Mouse (Mus musculus): ENCODE results near the gene Pacrg. TPM values are rescaled to one million over a fixed set of nuclear protein-coding genes. Genes with fewer than 3 reads are reported as not detected.

Pacrg gene
- polyA plus RNA-seq, 1 experiment from 2014 or later, result 3.7 TPM

- Histone ChIP-seq H3K27me3 (ENCODE audit: control insufficient read depth, insufficient read depth, low read length) (no peaks in the 10 kb centered on the region), H3K4me1 (ENCODE audit: control insufficient read depth, insufficient read depth, low read length) (peaks cover 19% of the 10 kb centered on the region), H3K9me3 (ENCODE audit: control insufficient read depth, low read length) (no peaks in the 10 kb centered on the region), H3K4me2 (no peak overlapping the region), H3K36me3 (ENCODE audit: control insufficient read depth, insufficient read depth, low read length) (no peaks in the 10 kb centered on the region), H3K27ac (ENCODE audit: low read depth, low read length) (no peak overlapping the region), H3K4me3 (ENCODE audit: low read depth, low read length) (no peak overlapping the region), H3K9ac (ENCODE audit: low read length) (no peak overlapping the region)
- ATAC-seq (ENCODE audit: low FRiP score), result no peak
- WGBS, result 77% methylated on average over 8 of the region's 8 CpGs
- DNase-seq (ENCODE audit: low spot score, missing footprints), result no peak
Measured at GRCm38 (mm10) chr17:10410597-10411476, 429.3 kb downstream of the Pacrg start.

GRCm38 (mm10) chr17:10408681-10409081 is 431.4 kb downstream of the Pacrg start:
- DNase-seq (ENCODE audit: low spot score, missing footprints), result peak; percentile 35
- no peaks in the 10 kb centered on the region for H3K27me3 ChIP-seq (ENCODE audit: control insufficient read depth, insufficient read depth, low read length)
- no peak for ATAC-seq (ENCODE audit: low FRiP score)
- WGBS, result 51% methylated on average over 4 of the region's 4 CpGs
- peaks cover 23% of the 10 kb centered on the region for H3K4me1 ChIP-seq (ENCODE audit: control insufficient read depth, insufficient read depth, low read length)
- H3K9ac ChIP-seq (ENCODE audit: low read length), result no peak overlapping the region
- no peak overlapping the region for H3K27ac ChIP-seq (ENCODE audit: low read depth, low read length)
- H3K4me3 ChIP-seq (ENCODE audit: low read depth, low read length), result no peak overlapping the region
- no peak overlapping the region for H3K4me2 ChIP-seq
- H3K36me3 ChIP-seq (ENCODE audit: control insufficient read depth, insufficient read depth, low read length), result no peaks in the 10 kb centered on the region
- H3K9me3 ChIP-seq (ENCODE audit: control insufficient read depth, low read length), result no peaks in the 10 kb centered on the region

GRCm38 (mm10) chr17:10407031-10407722 is 432.9 kb downstream of the Pacrg start:
- 54% methylated on average over 7 of the region's 7 CpGs for WGBS
- H3K9ac ChIP-seq (ENCODE audit: low read length), result no peak overlapping the region
- ATAC-seq (ENCODE audit: low FRiP score) (no peak), DNase-seq (ENCODE audit: low spot score, missing footprints) (peak; percentile 87)
- no peak overlapping the region for H3K4me3 ChIP-seq (ENCODE audit: low read depth, low read length)
- H3K4me1 ChIP-seq (ENCODE audit: control insufficient read depth, insufficient read depth, low read length), result peaks cover 23% of the 10 kb centered on the region
- no peaks in the 10 kb centered on the region for H3K36me3 ChIP-seq (ENCODE audit: control insufficient read depth, insufficient read depth, low read length)
- no peak overlapping the region for H3K4me2 ChIP-seq
- H3K27me3 ChIP-seq (ENCODE audit: control insufficient read depth, insufficient read depth, low read length), result no peaks in the 10 kb centered on the region
- no peaks in the 10 kb centered on the region for H3K9me3 ChIP-seq (ENCODE audit: control insufficient read depth, low read length)
- H3K27ac ChIP-seq (ENCODE audit: low read depth, low read length), result no peak overlapping the region

DNA sequence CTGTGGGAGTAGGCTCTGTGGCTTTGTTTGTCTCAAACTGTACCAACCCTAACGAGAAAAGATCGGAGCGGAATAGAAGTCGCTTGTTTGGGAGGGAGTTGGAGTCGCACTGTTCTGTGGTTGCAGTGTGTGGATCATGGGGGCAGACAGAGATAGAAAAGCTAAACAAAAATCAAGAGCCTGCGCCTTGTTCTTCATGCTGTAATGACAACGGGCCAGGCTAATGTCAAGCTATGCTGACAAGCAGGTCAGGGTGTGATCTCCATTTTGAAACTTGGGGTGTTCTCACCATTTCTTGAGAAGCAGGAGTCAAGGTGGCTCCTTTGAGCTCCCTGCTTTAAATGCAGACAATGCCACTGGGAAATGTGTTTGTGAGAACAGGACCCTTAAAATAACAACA is 433.8 kb downstream of the Pacrg start:
- peak overlapping the region; percentile 23; the same call in 1 of the 2 replicates for H3K4me2 ChIP-seq
- peak overlapping the region; percentile 8; the same call in 1 of the 2 replicates for H3K27ac ChIP-seq (ENCODE audit: low read depth, low read length)
- no peaks in the 10 kb centered on the region for H3K27me3 ChIP-seq (ENCODE audit: control insufficient read depth, insufficient read depth, low read length)
- WGBS, result 46% methylated on average over 7 of the region's 7 CpGs
- no peak overlapping the region for H3K4me3 ChIP-seq (ENCODE audit: low read depth, low read length)
- ATAC-seq (ENCODE audit: low FRiP score) (no peak), DNase-seq (ENCODE audit: low spot score, missing footprints) (peak; percentile 90)
- H3K36me3 ChIP-seq (ENCODE audit: control insufficient read depth, insufficient read depth, low read length), result no peaks in the 10 kb centered on the region
- peak overlapping the region; percentile 47; the same call in 1 of the 2 replicates for H3K9ac ChIP-seq (ENCODE audit: low read length)
- H3K4me1 ChIP-seq (ENCODE audit: control insufficient read depth, insufficient read depth, low read length), result peaks cover 23% of the 10 kb centered on the region
- H3K9me3 ChIP-seq (ENCODE audit: control insufficient read depth, low read length), result no peaks in the 10 kb centered on the region

GRCm38 (mm10) chr17:10405906-10406305 is 434.2 kb downstream of the Pacrg start:
- H3K4me2 ChIP-seq, result peak overlapping the region; percentile 23; the same call in 1 of the 2 replicates
- WGBS, result 21% methylated on average over 7 of the region's 7 CpGs

DNA sequence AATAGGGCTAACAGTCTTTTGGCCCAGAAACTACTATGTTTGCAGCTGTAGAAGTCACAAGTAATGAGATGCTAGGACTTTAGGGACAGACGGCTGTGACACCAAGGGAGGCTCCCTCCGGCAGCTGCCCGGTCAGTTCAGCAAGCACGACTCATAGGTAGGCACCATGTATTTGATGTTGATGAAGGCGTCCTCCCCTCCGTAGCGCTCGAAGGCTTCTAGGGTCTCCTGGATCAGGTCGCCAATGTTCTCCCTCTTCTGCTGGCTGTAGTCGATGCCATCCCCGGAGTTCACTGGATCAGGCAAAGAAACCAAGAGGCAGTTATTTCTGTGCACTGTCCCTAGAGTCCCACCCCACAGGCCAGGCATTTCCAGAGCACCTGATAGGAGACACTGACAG is 436.9 kb downstream of the Pacrg start:
- DNase-seq (ENCODE audit: low spot score, missing footprints) (peak; percentile 51), ATAC-seq (ENCODE audit: low FRiP score) (no peak)
- Histone ChIP-seq H3K9ac (ENCODE audit: low read length) (no peak overlapping the region), H3K27me3 (ENCODE audit: control insufficient read depth, insufficient read depth, low read length) (no peaks in the 10 kb centered on the region), H3K36me3 (ENCODE audit: control insufficient read depth, insufficient read depth, low read length) (no peaks in the 10 kb centered on the region), H3K4me2 (no peak overlapping the region), H3K27ac (ENCODE audit: low read depth, low read length) (no peak overlapping the region), H3K4me3 (ENCODE audit: low read depth, low read length) (no peak overlapping the region), H3K9me3 (ENCODE audit: control insufficient read depth, low read length) (no peaks in the 10 kb centered on the region), H3K4me1 (ENCODE audit: control insufficient read depth, insufficient read depth, low read length) (peaks cover 29% of the 10 kb centered on the region)
- 96% methylated on average over 11 of the region's 11 CpGs for WGBS

More at GRCm38 (mm10) chr17:10405906-10406305, 434.2 kb downstream of the Pacrg start:
- peak; percentile 85 for DNase-seq (ENCODE audit: low spot score, missing footprints)
- H3K4me1 ChIP-seq (ENCODE audit: control insufficient read depth, insufficient read depth, low read length), result peaks cover 23% of the 10 kb centered on the region
- H3K36me3 ChIP-seq (ENCODE audit: control insufficient read depth, insufficient read depth, low read length), result no peaks in the 10 kb centered on the region
- no peaks in the 10 kb centered on the region for H3K9me3 ChIP-seq (ENCODE audit: control insufficient read depth, low read length)
- 0 out of 2 replicates have a peak, but pooled peaks have one; percentile 58 for ATAC-seq (ENCODE audit: low FRiP score)
- H3K4me3 ChIP-seq (ENCODE audit: low read depth, low read length), result no peak overlapping the region
- H3K27me3 ChIP-seq (ENCODE audit: control insufficient read depth, insufficient read depth, low read length), result no peaks in the 10 kb centered on the region
- peak overlapping the region; percentile 8; the same call in 1 of the 2 replicates for H3K27ac ChIP-seq (ENCODE audit: low read depth, low read length)
- peak overlapping the region; percentile 47; the same call in 1 of the 2 replicates for H3K9ac ChIP-seq (ENCODE audit: low read length)

- DNase-seq (ENCODE audit: low spot score, missing footprints), result no peak
- no peaks in the 10 kb centered on the region for H3K9me3 ChIP-seq (ENCODE audit: control insufficient read depth, low read length)
- no peaks in the 10 kb centered on the region for H3K36me3 ChIP-seq (ENCODE audit: control insufficient read depth, insufficient read depth, low read length)
- H3K27me3 ChIP-seq (ENCODE audit: control insufficient read depth, insufficient read depth, low read length), result no peaks in the 10 kb centered on the region
- no peak overlapping the region for H3K4me2 ChIP-seq
- H3K27ac ChIP-seq (ENCODE audit: low read depth, low read length), result no peak overlapping the region
- ATAC-seq (ENCODE audit: low FRiP score), result no peak
- H3K4me3 ChIP-seq (ENCODE audit: low read depth, low read length), result no peak overlapping the region
- WGBS, result 91% methylated on average over 12 of the region's 12 CpGs
- peaks cover 23% of the 10 kb centered on the region for H3K4me1 ChIP-seq (ENCODE audit: control insufficient read depth, insufficient read depth, low read length)
- H3K9ac ChIP-seq (ENCODE audit: low read length), result no peak overlapping the region
Measured at GRCm38 (mm10) chr17:10402064-10402640, 438.0 kb downstream of the Pacrg start.

- 89% methylated on average over 3 of the region's 3 CpGs for WGBS
- Histone ChIP-seq H3K4me3 (ENCODE audit: low read depth, low read length) (no peak overlapping the region), H3K4me2 (no peak overlapping the region), H3K27me3 (ENCODE audit: control insufficient read depth, insufficient read depth, low read length) (no peaks in the 10 kb centered on the region), H3K9ac (ENCODE audit: low read length) (no peak overlapping the region), H3K4me1 (ENCODE audit: control insufficient read depth, insufficient read depth, low read length) (peaks cover 17% of the 10 kb centered on the region), H3K9me3 (ENCODE audit: control insufficient read depth, low read length) (no peaks in the 10 kb centered on the region), H3K36me3 (ENCODE audit: control insufficient read depth, insufficient read depth, low read length) (no peaks in the 10 kb centered on the region), H3K27ac (ENCODE audit: low read depth, low read length) (no peak overlapping the region)
- DNase-seq (ENCODE audit: low spot score, missing footprints), result peak; percentile 71
- ATAC-seq (ENCODE audit: low FRiP score), result no peak
Measured at GRCm38 (mm10) chr17:10401529-10401928, 438.6 kb downstream of the Pacrg start.
